Mouse (Mus musculus): ENCODE results near the gene Galnt9. TPM values are rescaled to one million over a fixed set of nuclear protein-coding genes. Genes with fewer than 3 reads are reported as not detected.

The Galnt9 gene
- 1.0 and 2.0 TPM in 2 replicates for polyA plus RNA-seq (2012; ENCODE audit: insufficient read depth, insufficient read length, missing spikeins)

GRCm38 (mm10) chr5:110543951-110544690 is at the start of gene Galnt9:
Gene Galnt9 (plus strand): TSS chr5:110544355.
- Histone ChIP-seq H3K27ac (ENCODE audit: insufficient read depth, low read depth, low read length) (no peak within 1 kb of the TSS), H3K4me3 (ENCODE audit: insufficient read depth, low read length) (no peak within 1 kb of the TSS), H3K4me1 (ENCODE audit: control insufficient read depth, insufficient read depth, low read length) (no peaks in the 10 kb centered on the region)
- TF ChIP-seq CTCF (IDR thresholded peaks at IDR 0.05; ENCODE audit: low read depth, low read length) (no peak), POLR2A (IDR thresholded peaks at IDR 0.05; ENCODE audit: borderline replicate concordance, low read depth, low read length) (no peak)

- TF ChIP-seq POLR2A (IDR thresholded peaks at IDR 0.05; ENCODE audit: borderline replicate concordance, low read depth, low read length) (no peak), CTCF (IDR thresholded peaks at IDR 0.05; ENCODE audit: low read depth, low read length) (no peak)
- H3K4me3 ChIP-seq (ENCODE audit: insufficient read depth, low read length): no peak overlapping the region
These were observed 49.8 kb upstream of the Galnt9 start for GRCm38 (mm10) chr5:110494396-110494795.

GRCm38 (mm10) chr5:110495051-110495450 is 49.1 kb upstream of the Galnt9 start:
- H3K27ac ChIP-seq (ENCODE audit: insufficient read depth, low read depth, low read length): no peak overlapping the region
- no peak overlapping the region for H3K4me3 ChIP-seq (ENCODE audit: insufficient read depth, low read length)
- TF ChIP-seq POLR2A (IDR thresholded peaks at IDR 0.05; ENCODE audit: borderline replicate concordance, low read depth, low read length) (no peak), CTCF (IDR thresholded peaks at IDR 0.05; ENCODE audit: low read depth, low read length) (no peak)
- no peaks in the 10 kb centered on the region for H3K4me1 ChIP-seq (ENCODE audit: control insufficient read depth, insufficient read depth, low read length)

More at GRCm38 (mm10) chr5:110494396-110494795, 49.8 kb upstream of the Galnt9 start:
- H3K27ac ChIP-seq (ENCODE audit: insufficient read depth, low read depth, low read length): no peak overlapping the region
- no peaks in the 10 kb centered on the region for H3K4me1 ChIP-seq (ENCODE audit: control insufficient read depth, insufficient read depth, low read length)

DNA sequence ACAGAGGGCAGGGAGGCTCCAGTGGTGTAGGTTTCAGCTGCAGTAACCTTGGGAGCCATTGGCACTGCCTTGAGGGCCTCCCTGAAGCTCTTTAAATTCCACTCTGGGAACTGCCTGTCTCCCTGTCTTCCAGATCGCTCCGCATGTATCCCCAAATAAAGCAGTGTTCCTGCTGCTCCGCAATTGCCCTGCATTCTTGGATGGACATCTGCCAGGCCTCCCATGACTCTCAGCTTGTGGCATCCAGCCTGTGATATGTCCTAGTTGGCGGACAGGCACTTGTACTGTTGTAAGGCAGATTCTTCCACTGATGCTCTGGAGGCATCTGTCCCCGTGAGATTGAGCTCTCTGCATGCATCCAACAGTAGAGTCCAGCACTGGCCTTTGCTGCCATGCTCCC is 46.6 kb upstream of the Galnt9 start:
- Histone ChIP-seq H3K4me1 (ENCODE audit: control insufficient read depth, insufficient read depth, low read length) (no peaks in the 10 kb centered on the region), H3K4me3 (ENCODE audit: insufficient read depth, low read length) (no peak overlapping the region)
- TF ChIP-seq POLR2A (IDR thresholded peaks at IDR 0.05; ENCODE audit: borderline replicate concordance, low read depth, low read length): no peak

GRCm38 (mm10) chr5:110498071-110498470 is 46.1 kb upstream of the Galnt9 start:
- no peak overlapping the region for H3K27ac ChIP-seq (ENCODE audit: insufficient read depth, low read depth, low read length)
- H3K4me3 ChIP-seq (ENCODE audit: insufficient read depth, low read length): no peak overlapping the region
- no peak for TF ChIP-seq CTCF (IDR thresholded peaks at IDR 0.05; ENCODE audit: low read depth, low read length)
- TF ChIP-seq POLR2A (IDR thresholded peaks at IDR 0.05; ENCODE audit: borderline replicate concordance, low read depth, low read length): no peak
- H3K4me1 ChIP-seq (ENCODE audit: control insufficient read depth, insufficient read depth, low read length): no peaks in the 10 kb centered on the region

More for the DNA sequence above, 46.6 kb upstream of the Galnt9 start:
- H3K27ac ChIP-seq (ENCODE audit: insufficient read depth, low read depth, low read length): no peak overlapping the region

DNA sequence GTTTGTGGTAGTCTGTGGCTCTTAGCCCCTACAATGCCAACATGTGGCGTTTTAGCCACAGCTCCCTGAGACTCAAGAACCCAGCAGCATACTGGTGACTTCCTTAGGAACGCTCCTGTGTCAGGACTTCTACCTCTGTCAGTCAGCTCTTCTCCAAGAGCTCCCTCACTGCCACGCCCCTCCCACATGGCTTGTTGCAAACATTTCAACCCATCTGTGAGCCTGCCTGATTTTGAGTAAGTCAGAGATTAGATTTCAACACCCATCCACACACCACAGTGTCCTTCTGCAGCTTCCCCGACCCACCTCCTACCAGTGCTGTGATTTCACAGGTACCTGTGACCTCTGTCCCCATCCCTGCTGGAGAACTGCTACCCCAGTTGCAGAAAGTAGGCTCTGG is 43.9 kb upstream of the Galnt9 start:
- H3K4me1 ChIP-seq (ENCODE audit: control insufficient read depth, insufficient read depth, low read length): no peaks in the 10 kb centered on the region
- H3K4me3 ChIP-seq (ENCODE audit: insufficient read depth, low read length): no peak overlapping the region
- TF ChIP-seq CTCF (IDR thresholded peaks at IDR 0.05; ENCODE audit: low read depth, low read length): no peak
- no peak for TF ChIP-seq POLR2A (IDR thresholded peaks at IDR 0.05; ENCODE audit: borderline replicate concordance, low read depth, low read length)
- H3K27ac ChIP-seq (ENCODE audit: insufficient read depth, low read depth, low read length): no peak overlapping the region

DNA sequence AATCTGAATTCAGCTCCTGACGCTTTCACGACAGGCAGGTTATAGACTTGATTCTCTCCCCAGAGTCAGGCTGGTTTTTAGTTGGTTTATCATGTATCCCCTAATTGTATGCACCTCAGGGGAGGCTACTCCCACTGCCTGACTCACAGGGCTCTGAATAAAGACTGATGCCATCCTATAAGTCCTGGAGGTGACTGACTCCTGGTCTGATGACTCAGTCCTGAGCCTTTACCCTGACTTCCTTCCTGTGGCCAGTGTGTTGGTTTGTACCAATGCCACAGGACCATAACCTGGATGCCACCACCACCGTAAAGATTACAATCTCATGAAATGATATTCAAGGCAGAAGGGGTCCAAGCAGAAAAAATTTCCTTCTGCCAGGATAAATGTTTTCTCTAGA is 40.8 kb upstream of the Galnt9 start:
- TF ChIP-seq CTCF (IDR thresholded peaks at IDR 0.05; ENCODE audit: low read depth, low read length): no peak
- TF ChIP-seq POLR2A (IDR thresholded peaks at IDR 0.05; ENCODE audit: borderline replicate concordance, low read depth, low read length): no peak

DNA sequence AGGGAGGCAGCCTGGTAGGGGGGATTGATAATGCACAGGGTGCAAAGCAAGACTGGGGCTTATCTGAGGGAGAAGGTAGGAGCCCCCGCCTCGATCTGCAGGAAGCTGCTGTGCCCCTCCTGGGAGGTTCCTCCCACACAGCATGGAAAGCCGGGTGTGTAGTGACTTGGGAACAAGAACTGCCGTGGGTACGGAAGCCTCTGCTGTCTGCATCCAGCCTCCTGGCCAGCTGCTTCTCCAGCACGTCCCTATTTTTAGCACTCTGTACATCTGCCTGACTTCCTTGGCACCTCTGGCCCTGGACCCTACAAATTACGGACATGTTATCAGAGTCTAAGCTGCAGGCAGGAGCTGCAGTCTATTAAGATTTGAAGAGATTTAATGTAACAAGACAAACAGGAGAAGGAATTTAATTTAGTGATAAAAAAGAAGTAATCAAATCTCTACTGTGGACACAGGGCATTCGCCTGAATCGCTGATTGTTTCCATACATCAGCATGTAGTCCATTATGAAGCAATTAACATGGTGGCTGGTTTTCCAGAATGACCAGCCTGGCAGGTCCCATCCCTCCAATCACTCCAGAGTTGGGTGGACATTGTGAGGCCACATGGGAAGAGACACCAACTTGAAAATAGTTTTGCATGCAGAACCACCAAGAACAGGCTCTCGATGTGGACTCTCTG is 38.4 kb upstream of the Galnt9 start:
- Histone ChIP-seq H3K4me3 (ENCODE audit: insufficient read depth, low read length) (no peak overlapping the region), H3K4me1 (ENCODE audit: control insufficient read depth, insufficient read depth, low read length) (no peaks in the 10 kb centered on the region), H3K27ac (ENCODE audit: insufficient read depth, low read depth, low read length) (no peak overlapping the region)
- TF ChIP-seq POLR2A (IDR thresholded peaks at IDR 0.05; ENCODE audit: borderline replicate concordance, low read depth, low read length): no peak

More for the DNA sequence above, 40.8 kb upstream of the Galnt9 start:
- Histone ChIP-seq H3K27ac (ENCODE audit: insufficient read depth, low read depth, low read length) (no peak overlapping the region), H3K4me3 (ENCODE audit: insufficient read depth, low read length) (no peak overlapping the region), H3K4me1 (ENCODE audit: control insufficient read depth, insufficient read depth, low read length) (no peaks in the 10 kb centered on the region)

DNA sequence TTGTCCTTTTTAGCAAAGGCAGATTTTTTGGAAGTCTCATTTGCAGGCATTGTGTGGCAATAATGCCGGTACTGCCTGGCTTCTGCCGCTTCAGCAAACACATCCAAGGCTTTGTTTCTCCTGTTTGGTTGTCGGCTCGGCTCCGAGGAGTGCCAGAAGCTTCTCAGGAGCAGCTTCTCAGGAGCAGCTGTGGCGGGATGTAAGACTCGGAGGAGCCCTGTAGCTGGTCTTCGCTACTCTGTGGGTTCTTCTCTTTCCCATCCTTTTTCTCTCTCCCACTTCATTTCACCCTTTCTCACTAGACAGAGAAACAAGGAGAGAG is 37.9 kb upstream of the Galnt9 start:
- TF ChIP-seq CTCF (IDR thresholded peaks at IDR 0.05; ENCODE audit: low read depth, low read length): no peak
- TF ChIP-seq POLR2A (IDR thresholded peaks at IDR 0.05; ENCODE audit: borderline replicate concordance, low read depth, low read length): no peak
- Histone ChIP-seq H3K4me1 (ENCODE audit: control insufficient read depth, insufficient read depth, low read length) (no peaks in the 10 kb centered on the region), H3K4me3 (ENCODE audit: insufficient read depth, low read length) (no peak overlapping the region), H3K27ac (ENCODE audit: insufficient read depth, low read depth, low read length) (no peak overlapping the region)

- no peak overlapping the region for H3K27ac ChIP-seq (ENCODE audit: insufficient read depth, low read depth, low read length)
- TF ChIP-seq CTCF (IDR thresholded peaks at IDR 0.05; ENCODE audit: low read depth, low read length): no peak
- TF ChIP-seq POLR2A (IDR thresholded peaks at IDR 0.05; ENCODE audit: borderline replicate concordance, low read depth, low read length): no peak
These were observed 37.3 kb upstream of the Galnt9 start for GRCm38 (mm10) chr5:110506856-110507255.

More at GRCm38 (mm10) chr5:110506856-110507255, 37.3 kb upstream of the Galnt9 start:
- no peak overlapping the region for H3K4me3 ChIP-seq (ENCODE audit: insufficient read depth, low read length)
- no peaks in the 10 kb centered on the region for H3K4me1 ChIP-seq (ENCODE audit: control insufficient read depth, insufficient read depth, low read length)
